Mouse (Mus musculus) lung, adult 2 months (tissue): ENCODE measurements around the gene Celsr3.

Source experiments
- CTCF ChIP-seq: fragments of 200-500 bp; IDR thresholded peaks from 2 replicates; pipeline ENCODE4 v1.5.1; 2011; ENCODE audit warnings: mild to moderate bottlenecking, low read length, control low read depth; ENCODE audit not compliant: insufficient read depth
- POLR2A ChIP-seq: fragments of 200-500 bp; IDR thresholded peaks from 2 replicates; pipeline ENCODE4 v1.6.1; 2011; ENCODE audit warnings: low read depth, mild to moderate bottlenecking, control low read depth, low read length, borderline replicate concordance; ENCODE audit errors: extremely low read depth

DNA sequence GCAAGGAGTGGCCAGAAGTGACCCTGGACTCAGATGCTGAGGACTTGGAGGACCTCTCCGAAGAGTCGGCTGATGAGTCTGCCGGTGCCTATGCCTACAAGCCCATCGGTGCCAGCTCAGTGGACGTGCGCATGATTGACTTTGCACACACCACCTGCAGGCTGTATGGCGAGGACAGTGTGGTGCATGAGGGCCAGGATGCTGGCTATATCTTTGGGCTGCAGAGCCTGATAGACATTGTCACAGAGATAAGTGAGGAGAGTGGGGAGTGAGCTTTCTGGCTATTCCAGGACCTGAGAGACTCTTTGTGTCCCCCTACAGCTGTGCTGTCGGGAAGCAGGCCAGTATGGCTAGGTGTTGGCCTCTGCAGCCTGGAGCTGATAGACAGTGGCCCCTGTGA lies 20.4 kb upstream of the Celsr3 start:
- TF ChIP-seq POLR2A: no peak
- no peak for TF ChIP-seq CTCF
